Mouse (Mus musculus): Measurements from ENCODE around the gene Tmem156. TPM values are rescaled to one million over a fixed set of nuclear protein-coding genes. Genes with fewer than 3 reads are reported as not detected.

Tmem156 gene
- total RNA-seq, 2 experiments from 2014 or later = not detected

GRCm38 (mm10) chr5:65062236-65062635, 29.7 kb downstream of the Tmem156 start:
- TF ChIP-seq CTCF (IDR thresholded peaks at IDR 0.05) = no peak
- H3K4me3 ChIP-seq = no peak overlapping the region
- intact Hi-C loops (cut with DNase I) = no loop called here
- no peak overlapping the region for H3K27ac ChIP-seq
- no peak for DNase-seq

GRCm38 (mm10) chr5:65059806-65060205, 32.1 kb downstream of the Tmem156 start:
- no peak overlapping the region for H3K27ac ChIP-seq
- no peak for DNase-seq
- H3K4me3 ChIP-seq = no peak overlapping the region
- intact Hi-C loops (cut with DNase I) = no loop called here
- no peak for TF ChIP-seq CTCF (IDR thresholded peaks at IDR 0.05)

- no peak for DNase-seq
- H3K4me3 ChIP-seq = no peak overlapping the region
- H3K27ac ChIP-seq = no peak overlapping the region
- intact Hi-C loops (cut with DNase I) = no loop called here
- TF ChIP-seq CTCF (IDR thresholded peaks at IDR 0.05) = no peak
Measured at GRCm38 (mm10) chr5:65057596-65057995, 34.3 kb downstream of the Tmem156 start.

- Histone ChIP-seq H3K4me3 (no peak overlapping the region), H3K27ac (no peak overlapping the region)
- intact Hi-C loops (cut with DNase I) = no loop called here
- DNase-seq = no peak
- TF ChIP-seq CTCF (IDR thresholded peaks at IDR 0.05) = no peak
Measured at GRCm38 (mm10) chr5:65051513-65051912, 40.4 kb downstream of the Tmem156 start.

DNA sequence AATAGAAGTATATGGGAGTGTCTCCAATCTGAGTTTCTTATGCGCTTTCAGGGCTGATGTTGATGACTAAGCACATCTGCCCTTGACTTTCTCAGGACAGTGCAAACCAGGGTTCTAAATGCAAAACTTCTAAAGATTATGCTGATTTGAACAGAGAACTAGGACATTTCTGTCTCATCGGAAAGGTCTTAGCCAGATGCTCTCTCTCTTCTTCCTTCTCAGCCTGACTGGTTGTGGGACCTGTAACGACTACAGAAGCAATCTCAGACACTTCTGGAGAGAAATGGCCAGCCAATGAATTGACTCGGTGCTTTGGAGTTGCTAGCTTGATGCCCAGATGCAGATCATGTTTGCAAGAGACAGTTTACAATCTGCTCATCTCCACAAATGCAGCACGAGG, 42.1 kb downstream of the Tmem156 start:
- intact Hi-C loops (cut with DNase I) = no loop called here
- no peak for DNase-seq
- no peak for TF ChIP-seq CTCF (IDR thresholded peaks at IDR 0.05)
- Histone ChIP-seq H3K27ac (no peak overlapping the region), H3K4me3 (no peak overlapping the region)

DNA sequence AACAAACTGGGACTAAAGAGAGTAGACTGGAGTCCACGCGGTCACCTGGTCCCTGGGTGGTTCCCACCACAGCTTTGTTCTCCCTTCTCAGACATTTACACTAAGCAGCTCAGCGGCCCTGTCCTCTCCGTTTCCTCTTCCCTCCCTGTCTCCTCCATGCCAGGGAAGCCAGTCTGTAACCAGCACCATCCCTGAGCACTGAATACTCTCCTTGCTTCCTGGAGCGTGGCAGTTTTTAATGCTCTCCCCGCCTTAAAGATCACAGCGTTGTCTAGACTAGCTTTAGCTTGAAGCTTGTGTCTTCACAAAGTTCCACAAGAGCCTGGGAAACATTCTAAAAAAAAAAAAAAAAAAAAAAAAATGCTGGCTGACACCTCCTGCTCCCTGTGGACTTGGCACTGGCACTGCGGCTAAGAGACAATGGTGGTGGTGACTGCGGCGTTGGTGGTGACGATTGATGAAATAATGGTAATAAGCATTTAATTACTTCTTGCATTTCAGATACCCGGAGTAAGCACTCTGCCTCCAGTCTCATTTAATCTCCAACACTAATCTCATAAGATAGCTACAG, 44.6 kb downstream of the Tmem156 start:
- no peak overlapping the region for H3K4me3 ChIP-seq
- intact Hi-C loops (cut with DNase I) = no loop called here
- no peak overlapping the region for H3K27ac ChIP-seq

DNA sequence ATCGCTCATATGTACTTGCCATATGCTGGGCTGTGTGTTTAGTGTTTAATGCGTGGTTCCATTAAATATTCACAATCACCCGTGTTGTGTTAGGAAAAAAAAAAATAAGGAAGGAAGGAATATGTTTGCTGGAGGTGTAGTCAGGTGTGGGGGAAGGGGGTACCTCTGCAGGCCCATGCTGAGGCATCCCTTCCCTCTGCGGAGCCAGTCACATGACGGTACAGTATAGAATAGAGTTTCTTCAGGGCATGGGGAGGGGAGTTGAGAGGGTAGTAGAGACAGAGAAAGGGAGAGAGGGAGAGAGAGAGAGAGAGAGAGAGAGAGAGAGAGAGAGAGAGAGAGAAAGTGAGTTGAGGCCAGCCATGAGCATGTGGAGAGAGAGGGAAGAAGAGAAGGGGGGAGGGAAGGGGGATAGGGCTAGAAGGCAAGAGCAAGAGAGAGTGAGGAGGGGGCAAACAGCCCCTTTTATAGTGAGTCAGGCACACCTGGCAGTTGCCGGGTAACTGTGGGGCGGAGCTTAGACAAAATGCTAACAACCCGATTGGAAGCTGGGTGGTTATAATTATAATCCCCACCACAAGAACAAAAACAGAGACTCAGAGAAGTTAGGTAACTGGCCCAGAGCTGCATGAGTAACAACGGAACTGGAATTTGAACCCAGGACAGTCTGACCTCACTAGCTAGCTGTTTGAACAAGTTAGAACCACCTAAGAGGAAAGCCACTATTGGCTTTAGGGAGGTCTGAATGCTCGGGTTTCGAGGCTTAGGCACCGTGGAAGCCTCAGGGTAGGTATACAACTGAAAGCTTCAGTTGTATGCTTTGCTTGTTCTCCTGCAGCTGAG, 45.3 kb downstream of the Tmem156 start:
- intact Hi-C loops (cut with DNase I) = no loop called here
- no peak for TF ChIP-seq CTCF (IDR thresholded peaks at IDR 0.05)
- no peak for DNase-seq
- Histone ChIP-seq H3K4me3 (no peak overlapping the region), H3K27ac (no peak overlapping the region)

More for the DNA sequence above, 44.6 kb downstream of the Tmem156 start:
- no peak for DNase-seq
- TF ChIP-seq CTCF (IDR thresholded peaks at IDR 0.05) = no peak

- no peak for TF ChIP-seq CTCF (IDR thresholded peaks at IDR 0.05)
- intact Hi-C loops (cut with DNase I) = no loop called here
- no peak overlapping the region for H3K4me3 ChIP-seq
- H3K27ac ChIP-seq = no peak overlapping the region
- DNase-seq = no peak
Measured at GRCm38 (mm10) chr5:65045642-65046370, 46.1 kb downstream of the Tmem156 start.

GRCm38 (mm10) chr5:65043407-65043895, 48.5 kb downstream of the Tmem156 start:
- H3K27ac ChIP-seq = no peak overlapping the region
- no peak overlapping the region for H3K4me3 ChIP-seq
- intact Hi-C loops (cut with DNase I) = no loop called here
- no peak for DNase-seq
- TF ChIP-seq CTCF (IDR thresholded peaks at IDR 0.05) = no peak

DNA sequence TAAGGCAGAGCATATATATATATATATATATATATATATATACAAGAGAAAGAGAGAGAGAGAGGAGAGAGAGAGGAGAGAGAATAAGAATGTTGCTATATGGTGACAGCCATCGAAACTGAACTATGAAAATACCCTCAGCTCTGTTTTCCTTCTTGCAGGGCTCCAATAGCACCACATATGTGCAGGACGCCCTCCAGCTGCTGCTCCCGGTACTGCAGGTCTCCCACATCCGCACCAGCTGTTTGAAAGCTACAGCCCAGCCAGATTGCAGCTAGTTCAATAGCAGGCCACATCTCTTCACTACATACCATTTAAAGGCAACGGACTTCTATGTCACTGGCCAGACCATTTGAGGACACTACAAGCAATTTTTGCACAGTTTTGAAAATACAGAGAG, 51.5 kb downstream of the Tmem156 start:
- no peak overlapping the region for H3K27ac ChIP-seq
- peak; percentile 50 for TF ChIP-seq CTCF (IDR thresholded peaks at IDR 0.05)
- peak; percentile 33 for DNase-seq
- intact Hi-C loops (cut with DNase I) = no loop called here
- no peak overlapping the region for H3K4me3 ChIP-seq

DNA sequence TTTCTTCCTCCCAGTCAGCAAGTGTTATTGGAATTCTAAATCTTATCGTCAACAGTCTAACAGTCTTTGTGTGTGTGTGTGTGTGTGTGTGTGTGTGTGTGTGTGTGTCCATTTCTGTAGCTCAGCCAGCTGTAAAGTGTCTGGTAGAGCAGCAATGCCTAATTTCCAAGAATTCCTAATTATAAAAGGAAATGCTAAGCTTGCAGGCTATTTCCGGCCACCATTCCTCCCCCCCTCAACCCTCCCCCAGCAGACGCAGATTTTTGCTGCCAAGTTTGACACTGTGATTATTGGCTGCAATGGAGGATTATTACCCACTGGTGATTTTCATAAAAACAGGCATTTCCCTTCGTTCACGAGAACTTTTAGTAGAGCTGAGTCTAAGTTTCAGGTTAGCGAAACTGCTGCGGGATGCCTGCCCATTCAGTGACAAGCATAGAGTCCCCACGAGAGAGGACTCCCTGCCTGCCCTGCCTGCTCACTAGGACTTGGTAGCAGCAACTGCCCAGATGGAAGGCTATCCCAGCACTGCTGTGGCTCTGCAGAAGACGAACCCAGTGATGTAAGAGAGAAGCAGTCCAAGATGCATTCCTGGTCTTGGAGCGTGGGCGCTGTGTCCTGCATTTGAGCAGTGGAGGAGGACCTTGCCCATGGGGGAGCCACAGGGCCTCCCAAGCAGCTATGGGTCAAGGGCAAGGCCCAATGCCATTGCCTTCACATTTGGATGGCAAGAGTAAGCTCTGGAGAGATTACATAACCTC, 52.9 kb downstream of the Tmem156 start:
- intact Hi-C loops (cut with DNase I) = no loop called here
- peak overlapping the region; percentile 77 for H3K27ac ChIP-seq
- peak; percentile 69 for DNase-seq
- no peak for TF ChIP-seq CTCF (IDR thresholded peaks at IDR 0.05)
- H3K4me3 ChIP-seq = peak overlapping the region; percentile 50

DNA sequence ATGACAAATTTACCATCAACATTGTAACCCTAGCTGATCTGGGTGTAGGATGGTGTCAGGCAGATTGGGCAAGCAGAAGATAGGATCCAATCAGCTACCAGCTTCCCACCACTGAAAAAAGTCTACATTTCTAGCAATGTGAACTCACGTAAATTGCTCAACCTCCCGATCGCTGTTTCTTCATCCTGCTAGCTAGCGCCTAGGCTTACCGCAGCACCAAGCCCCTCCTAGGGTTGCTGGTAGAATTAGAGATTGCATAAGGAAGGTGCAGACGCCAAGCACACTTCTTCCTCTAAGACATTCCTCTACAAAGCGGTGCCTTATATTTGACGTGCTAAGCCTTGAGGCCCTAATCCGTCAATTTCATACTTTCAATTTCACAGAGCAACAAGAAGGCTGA, 53.6 kb downstream of the Tmem156 start:
- Histone ChIP-seq H3K4me3 (peak overlapping the region; percentile 50), H3K27ac (peak overlapping the region; percentile 77)
- no peak for DNase-seq
- intact Hi-C loops (cut with DNase I) = no loop called here
- TF ChIP-seq CTCF (IDR thresholded peaks at IDR 0.05) = no peak

Data from gastrocnemius, adult 2 months (tissue).